Mouse (Mus musculus) thymus, postnatal 25 days (tissue): ENCODE data around the gene 6030468B19Rik.
"Not testable (repeated sequence)": the region's sequence is repeated elsewhere in the genome, so short reads cannot be mapped to it uniquely, and the experiment has no call there.

Experiments
- DNase-seq: peaks from one replicate; pipeline ENCODE4 v3.0.0; 2022

The 6030468B19Rik gene

GRCm38 (mm10) chr11:117806781-117807180 lies 9.3 kb downstream of the 6030468B19Rik start:
- DNase-seq = no peak

- peak; percentile 76 for DNase-seq
Measured at GRCm38 (mm10) chr11:117809407-117810311, 12.2 kb downstream of the 6030468B19Rik start, which contains the start of the genes Gm20708 and Syngr2. TSS of gene Gm20708 (plus strand) at chr11:117809668. TSS of gene Syngr2 (plus strand) at chr11:117809668.

- DNase-seq = peak; percentile 84
Measured at GRCm38 (mm10) chr11:117810401-117811046, 13.1 kb downstream of the 6030468B19Rik start.

- no peak for DNase-seq
Measured at GRCm38 (mm10) chr11:117813867-117814266, 16.4 kb downstream of the 6030468B19Rik start.

- DNase-seq = no peak
Measured at GRCm38 (mm10) chr11:117814704-117815366, 17.4 kb downstream of the 6030468B19Rik start.

GRCm38 (mm10) chr11:117815850-117816249 lies 18.4 kb downstream of the 6030468B19Rik start:
- DNase-seq = not testable (repeated sequence)

GRCm38 (mm10) chr11:117816389-117816996 lies 19.0 kb downstream of the 6030468B19Rik start:
- no peak for DNase-seq

GRCm38 (mm10) chr11:117819095-117819494 lies 21.6 kb downstream of the 6030468B19Rik start:
- no peak for DNase-seq

- no peak for DNase-seq
Measured at GRCm38 (mm10) chr11:117820173-117820572, 22.7 kb downstream of the 6030468B19Rik start.

GRCm38 (mm10) chr11:117821868-117822267 lies 24.4 kb downstream of the 6030468B19Rik start:
- no peak for DNase-seq

GRCm38 (mm10) chr11:117822728-117823241 lies 25.3 kb downstream of the 6030468B19Rik start:
- no peak for DNase-seq

GRCm38 (mm10) chr11:117823411-117823810 lies 26.0 kb downstream of the 6030468B19Rik start:
- no peak for DNase-seq

GRCm38 (mm10) chr11:117824060-117824969 lies 26.9 kb downstream of the 6030468B19Rik start:
- DNase-seq = peak; percentile 84

GRCm38 (mm10) chr11:117825333-117826101 lies 28.1 kb downstream of the 6030468B19Rik start, which contains the start of the genes Afmid and Tk1:
TSS of gene Afmid (plus strand) at chr11:117825924.
TSS of gene Tk1 (minus strand) at chr11:117826092.
- DNase-seq = peak; percentile 74

GRCm38 (mm10) chr11:117826164-117826563 lies 28.7 kb downstream of the 6030468B19Rik start:
- no peak for DNase-seq

- peak; percentile 36 for DNase-seq
Measured at GRCm38 (mm10) chr11:117826916-117827315, 29.5 kb downstream of the 6030468B19Rik start.

- DNase-seq = peak; percentile 48
Measured at GRCm38 (mm10) chr11:117827386-117827785, 29.9 kb downstream of the 6030468B19Rik start.

GRCm38 (mm10) chr11:117828149-117828887 lies 30.9 kb downstream of the 6030468B19Rik start:
- peak; percentile 62 for DNase-seq

GRCm38 (mm10) chr11:117828888-117829604 lies 31.6 kb downstream of the 6030468B19Rik start:
- DNase-seq = no peak
